In the genomic region with DNA sequence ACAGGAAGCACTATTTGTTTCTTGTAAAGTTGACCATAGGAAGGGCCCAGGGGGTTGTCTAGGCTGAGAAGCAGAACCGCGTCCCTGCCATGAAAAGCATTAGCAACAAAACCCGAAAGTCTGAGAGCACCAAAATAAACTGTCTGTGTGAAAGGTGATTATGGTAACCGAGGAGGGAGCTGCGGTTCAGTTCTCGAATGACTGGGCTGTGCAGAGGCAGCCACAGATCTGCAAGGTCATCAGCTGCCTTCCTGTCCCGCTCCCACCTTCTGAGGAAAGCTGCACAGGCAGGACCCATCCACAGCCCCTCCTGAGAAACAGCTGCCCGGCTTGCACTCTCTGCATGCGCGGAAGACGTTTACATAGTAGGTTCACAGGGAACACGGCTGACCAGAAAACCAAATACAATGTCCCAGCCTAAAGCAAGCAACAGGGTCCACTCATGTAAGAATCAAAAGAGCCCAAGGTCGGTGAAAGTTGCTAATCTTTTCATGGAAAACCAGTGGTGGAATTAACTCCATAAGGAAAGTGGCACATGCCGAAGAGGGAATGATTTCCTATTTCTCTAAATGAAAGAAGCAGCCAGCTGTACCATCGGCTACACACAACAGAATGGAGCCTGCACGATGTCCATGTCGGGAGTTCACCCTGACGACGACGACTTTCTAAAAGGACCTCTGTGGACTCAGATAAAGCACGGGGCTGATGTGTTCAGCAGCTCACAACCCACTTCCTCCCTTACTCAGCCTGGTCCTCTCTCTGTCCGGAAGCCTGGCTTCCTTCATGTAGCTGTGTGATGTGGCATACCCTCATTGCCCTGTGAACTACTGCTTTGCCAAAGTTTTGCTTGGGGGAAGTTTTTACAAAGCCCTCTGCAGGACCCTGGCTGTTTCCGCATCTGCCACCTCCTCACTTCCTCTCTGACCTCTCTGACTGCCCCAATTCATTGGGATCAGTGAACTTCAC, we compare ENCODE assay signal across 9 mouse cellular contexts.
A peak's percentile ranks its signal among the peaks of the same experiment; 100 is the strongest.
DNase-seq lines count a peak whose midpoint lies in the region; ATAC-seq and TF ChIP-seq lines count a peak whose summit lies in the region.
"Had no signal": no experiment of that assay in that cellular context is flagged by ENCODE, and none has a peak within 500 bp of the region (broad histone marks: within the 10 kb centered on the region; RNA-seq: fewer than 3 reads in every experiment).

No protein-coding gene starts in this region.

- H3K9ac ChIP-seq in heart, adult 2 months (ENCODE audit: low read depth, low read length), result peak overlapping the region; percentile 2; the same call in 1 of the 2 replicates
- H3K9ac ChIP-seq in liver, embryonic 16.5 days (ENCODE audit: low read depth, low read length), result peak overlapping the region; percentile 55
- H3K9ac ChIP-seq in forebrain, embryonic 12.5 days, result no peak overlapping the region

- peaks cover 5% of the 10 kb centered on the region for H3K4me1 ChIP-seq in heart, adult 2 months (ENCODE audit: control insufficient read depth, insufficient read depth, low read length)
- H3K4me1 ChIP-seq in erythroblast, embryonic 14.5 days (ENCODE audit: control insufficient read depth), result peaks cover 80% of the 10 kb centered on the region
- H3K4me1 ChIP-seq in liver, embryonic 16.5 days (ENCODE audit: control insufficient read depth, low read depth, low read length), result peaks cover 29% of the 10 kb centered on the region
- peaks cover 14% of the 10 kb centered on the region for H3K4me1 ChIP-seq in forebrain, embryonic 12.5 days

- TF ChIP-seq POLR2A in heart, adult 2 months (IDR thresholded peaks at IDR 0.05; ENCODE audit: insufficient read depth, low read depth, low read length), result no peak

- DNase-seq in heart, adult 2 months, result peak in 1 of 2 experiments; percentile 56
- DNase-seq in heart, postnatal 14 days, result no peak
- peak; percentile 30 to 40 for DNase-seq in CD8-positive naive resting alpha-beta T cell, adult 2 months (ENCODE audit: low read depth in 2 of 2, low spot score in 2 of 2)
- DNase-seq in spleen, postnatal 36 days (ENCODE audit: low spot score in 2 of 2), result peak; percentile 78
- DNase-seq in gastrocnemius, postnatal 36 days, result no peak

- TF ChIP-seq EP300 in heart, adult 2 months (IDR thresholded peaks at IDR 0.05; ENCODE audit: insufficient read depth, low read depth, low read length), result no peak

- no peaks in the 10 kb centered on the region for H3K27me3 ChIP-seq in heart, adult 2 months (ENCODE audit: control insufficient read depth, insufficient read depth, low read length)
- H3K27me3 ChIP-seq in erythroblast, embryonic 14.5 days (ENCODE audit: control insufficient read depth), result no peaks in the 10 kb centered on the region
- H3K27me3 ChIP-seq in liver, embryonic 16.5 days (ENCODE audit: control insufficient read depth, insufficient read depth, low read depth, low read length), result no peaks in the 10 kb centered on the region
- H3K27me3 ChIP-seq in forebrain, embryonic 12.5 days, result 0 out of 2 replicates have a peak, but pooled peaks cover 13% of the 10 kb centered on the region
- H3K27me3 ChIP-seq: Patski had no signal

- 44% methylated on average over 23 of the region's 23 CpGs for WGBS in heart, adult 2 months
- WGBS in liver, embryonic 16.5 days (ENCODE audit: insufficient replicate concordance), result 8% methylated on average over 23 of the region's 23 CpGs
- WGBS in forebrain, embryonic 12.5 days, result 69% methylated on average over 23 of the region's 23 CpGs

- intact Hi-C loops in heart, adult 2 months (cut with DNase I), result loop anchor here (5.0 kb wide), 1 partner anchor 51 kb away; no protein-coding TSS in a partner anchor
- intact Hi-C loops in heart, postnatal 14 days (cut with DNase I), result no loop called here
- intact Hi-C loops in gastrocnemius, postnatal 36 days (cut with DNase I), result no loop called here

- H3K36me3 ChIP-seq in heart, adult 2 months (ENCODE audit: control insufficient read depth, insufficient read depth, low read length), result peaks cover 2% of the 10 kb centered on the region; the same call in 1 of the 2 replicates
- peaks cover 67% of the 10 kb centered on the region for H3K36me3 ChIP-seq in erythroblast, embryonic 14.5 days (ENCODE audit: control insufficient read depth)
- peaks cover 3% of the 10 kb centered on the region for H3K36me3 ChIP-seq in liver, embryonic 16.5 days (ENCODE audit: control insufficient read depth, insufficient read depth)
- H3K36me3 ChIP-seq in forebrain, embryonic 12.5 days (replicated peaks), result no peaks in the 10 kb centered on the region

- no peak overlapping the region for H3K4me3 ChIP-seq in heart, adult 2 months
- peak overlapping the region; percentile 82 for H3K4me3 ChIP-seq in erythroblast, embryonic 14.5 days (replicated peaks)
- peak overlapping the region; percentile 71 for H3K4me3 ChIP-seq in liver, embryonic 16.5 days (ENCODE audit: low read depth, low read length)
- H3K4me3 ChIP-seq in forebrain, embryonic 12.5 days (replicated peaks), result no peak overlapping the region

- no peaks in the 10 kb centered on the region for H3K9me3 ChIP-seq in erythroblast, embryonic 14.5 days (ENCODE audit: control insufficient read depth, low read length)
- no peaks in the 10 kb centered on the region for H3K9me3 ChIP-seq in liver, embryonic 16.5 days (replicated peaks; ENCODE audit: control insufficient read depth, low read length)
- no peaks in the 10 kb centered on the region for H3K9me3 ChIP-seq in forebrain, embryonic 12.5 days

- no peaks in the 10 kb centered on the region for H3K79me2 ChIP-seq in heart, adult 2 months (replicated peaks; ENCODE audit: control insufficient read depth, insufficient read depth, low read length)

- TF ChIP-seq CTCF in heart, adult 2 months (IDR thresholded peaks at IDR 0.05), result no peak

- H3K27ac ChIP-seq in heart, adult 2 months, result no peak overlapping the region; the same call in 1 of the 2 replicates
- H3K27ac ChIP-seq in liver, embryonic 16.5 days (ENCODE audit: low read length), result peak overlapping the region; percentile 86
- H3K27ac ChIP-seq in forebrain, embryonic 12.5 days, result no peak overlapping the region

- peak; percentile 69 for ATAC-seq in liver, embryonic 16.5 days (ENCODE audit: low read depth)
- ATAC-seq in forebrain, embryonic 12.5 days (ENCODE audit: low FRiP score), result no peak
- ATAC-seq: Patski had no signal

- H3K4me2 ChIP-seq in liver, embryonic 16.5 days (ENCODE audit: low read depth, low read length), result peak overlapping the region; percentile 79
- H3K4me2 ChIP-seq in forebrain, embryonic 12.5 days, result no peak overlapping the region

Comparison
In these comparisons a context has a peak if more than half of its experiments do, and no peak if none do; other contexts are left out.
1. DNase-seq: peak in CD8-positive naive resting alpha-beta T cell, adult 2 months (2 of 2) and spleen, postnatal 36 days (2 of 2); none in heart, postnatal 14 days (0 of 2) and gastrocnemius, postnatal 36 days (0 of 2).
2. H3K4me3 ChIP-seq: peak in erythroblast, embryonic 14.5 days (single experiment) and liver, embryonic 16.5 days (single experiment); none in heart, adult 2 months (single experiment) and forebrain, embryonic 12.5 days (single experiment).